Mouse (Mus musculus) pancreas, adult 10 weeks (tissue): ENCODE measurements around the gene Usp8. TPM values are rescaled to one million over a fixed set of nuclear protein-coding genes. Genes with fewer than 3 reads are reported as not detected.

Source experiments
- polyA plus RNA-seq: library from polyadenylated mRNA; stranded (reverse); fragments of 350-450 nt; fragmentation: Illumina TruSeq; extraction: RNeasy Lipid Tissue Mini Kit (QIAGEN cat#74804); gene quantifications from one replicate; pipeline ENCODE4 v1.2.3, GENCODE M21; 2015; ENCODE audit warnings: low read depth, low replicate concordance; ENCODE audit not compliant: insufficient read depth

Usp8 gene
- 9.6 TPM for polyA plus RNA-seq

GRCm38 (mm10) chr2:126706759-126707437 lies at the start of gene Usp8:
Gene Usp8, plus strand, starts transcription at chr2:126707328.

GRCm38 (mm10) chr2:126676122-126676515 lies 31.0 kb upstream of the Usp8 start, which contains the start of gene Gabpb1:
Gene Gabpb1, minus strand, starts transcription at chr2:126676337.

GRCm38 (mm10) chr2:126783370-126783769 lies 76.2 kb downstream of the Usp8 start, which contains the start of gene Usp50:
Gene Usp50, minus strand, starts transcription at chr2:126783470.

Other genes starting within 250 kb of the Usp8 start
- gene Atp8b4, start 206.7 kb upstream of the Usp8 start, polyA plus RNA-seq, result 0.18 TPM
- gene Slc27a2, start 154.9 kb upstream of the Usp8 start, polyA plus RNA-seq, result not detected
- gene Hdc, start 88.0 kb upstream of the Usp8 start, polyA plus RNA-seq, result 0.66 TPM
- gene Gabpb1, start 31.0 kb upstream of the Usp8 start, polyA plus RNA-seq, result 3.4 TPM
- 0.55 TPM for gene Usp50, start 76.1 kb downstream of the Usp8 start, polyA plus RNA-seq
- gene Trpm7, start 168.9 kb downstream of the Usp8 start, polyA plus RNA-seq, result 17.0 TPM
- gene Sppl2a, start 225.9 kb downstream of the Usp8 start, polyA plus RNA-seq, result 11.6 TPM